Mouse (Mus musculus) ES-Bruce4 (cell line): ENCODE measurements around the gene Ppp1r13l. TPM values are rescaled to one million over a fixed set of nuclear protein-coding genes. Genes with fewer than 3 reads are reported as not detected.

Source experiments
- H3K27ac ChIP-seq: 2 replicates; pipeline ENCODE4 v1.5.1; 2012; ENCODE audit warnings: low read length, inconsistent platforms; ENCODE audit not compliant: insufficient read depth
- H3K27me3 ChIP-seq: 2 replicates; pipeline ENCODE4 v1.6.1; 2012; ENCODE audit warnings: mild to moderate bottlenecking, low read length, inconsistent platforms; ENCODE audit not compliant: control insufficient read depth, poor library complexity, insufficient read depth, severe bottlenecking
- H3K36me3 ChIP-seq: 2 replicates; pipeline ENCODE4 v1.6.1; 2012; ENCODE audit warnings: inconsistent platforms, mild to moderate bottlenecking, low read length, moderate library complexity; ENCODE audit not compliant: control insufficient read depth, poor library complexity, insufficient read depth, severe bottlenecking
- H3K4me1 ChIP-seq: one replicate; pipeline ENCODE4 v1.8.1; 2011; ENCODE audit warnings: low read length; ENCODE audit not compliant: control insufficient read depth, insufficient read depth
- H3K4me3 ChIP-seq: 2 replicates; pipeline ENCODE4 v1.5.1; 2011; ENCODE audit warnings: low read depth, mild to moderate bottlenecking, low read length
- H3K9ac ChIP-seq: 2 replicates; pipeline ENCODE4 v1.6.1; 2012; ENCODE audit warnings: low read depth, mild to moderate bottlenecking, inconsistent platforms; ENCODE audit not compliant: poor library complexity, severe bottlenecking
- H3K9me3 ChIP-seq: replicated peaks from 2 replicates; pipeline ENCODE4 v1.6.1; 2012; ENCODE audit warnings: mild to moderate bottlenecking, low read length, inconsistent platforms; ENCODE audit not compliant: control insufficient read depth, poor library complexity, insufficient read depth, severe bottlenecking
- CTCF ChIP-seq: IDR thresholded peaks from one replicate; pipeline ENCODE4 v1.8.1; 2011; ENCODE audit warnings: low read depth, low read length
- EP300 ChIP-seq: IDR thresholded peaks from 2 replicates; pipeline ENCODE4 v1.6.1; 2011; ENCODE audit warnings: low read depth, low read length; ENCODE audit not compliant: insufficient read depth
- POLR2A ChIP-seq: IDR thresholded peaks from one replicate; pipeline ENCODE4 v1.8.1; 2011; ENCODE audit warnings: low read length; ENCODE audit not compliant: insufficient read depth
- polyA plus RNA-seq: library from polyadenylated mRNA; stranded (reverse); fragments of >200 nt; gene quantifications from 2 replicates; pipeline ENCODE4 v1.2.4, GENCODE M21; 2011; ENCODE audit warnings: low read depth; ENCODE audit not compliant: missing spikeins, insufficient read depth, insufficient read length

Ppp1r13l gene
- polyA plus RNA-seq, 1 experiment: 21.9 TPM

DNA sequence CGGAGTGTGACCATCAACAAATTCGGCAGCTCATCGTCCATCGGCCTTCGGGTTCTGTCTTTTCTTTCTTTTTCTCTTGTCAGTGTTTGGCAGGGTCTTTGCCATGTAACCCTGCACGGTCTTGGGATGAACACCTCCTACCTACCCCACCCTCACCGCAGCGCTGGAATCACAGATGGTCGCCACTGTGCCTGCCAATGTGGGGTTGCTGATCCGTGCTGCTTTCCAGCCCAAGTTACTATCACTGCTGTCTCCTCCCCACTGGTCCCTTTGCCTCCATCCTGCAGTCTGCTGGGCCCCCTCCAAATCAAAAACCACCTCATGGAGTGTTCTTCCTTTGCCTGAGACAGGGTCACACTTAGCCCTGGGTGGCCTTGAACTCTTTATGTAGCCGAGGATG, 35.3 kb upstream of the Ppp1r13l start:
- no peaks in the 10 kb centered on the region for H3K36me3 ChIP-seq
- TF ChIP-seq POLR2A (no peak), CTCF (no peak), EP300 (no peak)
- no peak overlapping the region for H3K9ac ChIP-seq
- no peak overlapping the region for H3K27ac ChIP-seq
- H3K4me1 ChIP-seq: no peaks in the 10 kb centered on the region
- no peaks in the 10 kb centered on the region for H3K9me3 ChIP-seq
- H3K27me3 ChIP-seq: no peaks in the 10 kb centered on the region
- H3K4me3 ChIP-seq: no peak overlapping the region

DNA sequence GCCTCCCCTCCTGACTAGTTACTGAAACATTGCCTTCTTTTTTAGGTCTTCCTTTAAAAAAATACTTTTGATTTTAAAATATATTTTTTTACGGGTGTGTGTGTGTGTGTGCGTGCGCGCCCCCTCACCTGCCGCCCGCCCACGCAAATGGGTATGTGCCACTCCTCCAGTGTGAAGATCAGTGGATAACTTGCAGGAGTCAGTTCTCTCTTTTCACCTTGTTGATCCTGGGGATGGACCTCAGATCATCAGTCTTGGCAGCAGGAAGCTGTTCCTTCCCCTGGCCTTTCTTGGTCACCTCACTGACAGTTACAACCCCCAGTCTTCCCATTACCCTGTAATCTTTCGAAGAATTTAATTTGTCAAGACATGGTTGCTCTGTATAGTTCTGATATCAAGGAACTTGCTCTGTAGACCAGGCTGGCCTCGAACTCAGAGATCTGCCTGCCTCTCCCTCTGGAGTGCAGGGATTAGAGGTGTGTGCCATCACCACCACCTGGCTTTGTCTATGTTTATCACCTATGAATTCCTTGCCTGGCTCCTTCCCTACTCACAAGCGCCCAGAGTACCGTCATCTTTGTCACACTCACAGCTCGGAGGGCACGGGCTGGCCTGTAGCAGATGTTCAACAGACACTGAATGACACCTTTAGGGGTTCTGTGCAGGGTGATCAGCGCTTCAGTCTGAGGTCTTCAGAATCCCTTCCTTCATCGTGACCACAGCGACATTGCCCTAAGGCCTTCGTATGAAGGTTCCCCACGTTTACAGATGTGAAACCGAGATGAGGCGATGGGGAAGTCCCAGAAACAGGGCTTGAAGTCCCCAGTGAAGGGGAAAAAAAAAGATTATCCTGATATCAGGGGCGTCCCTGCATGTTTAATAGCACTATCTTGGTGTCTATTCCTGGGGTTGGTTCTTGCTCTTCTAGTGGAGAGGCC, 34.0 kb upstream of the Ppp1r13l start:
- no peaks in the 10 kb centered on the region for H3K9me3 ChIP-seq
- no peak overlapping the region for H3K27ac ChIP-seq
- H3K36me3 ChIP-seq: no peaks in the 10 kb centered on the region
- no peaks in the 10 kb centered on the region for H3K27me3 ChIP-seq
- TF ChIP-seq POLR2A (no peak), EP300 (no peak), CTCF (no peak)
- H3K4me3 ChIP-seq: no peak overlapping the region
- no peak overlapping the region for H3K9ac ChIP-seq
- no peaks in the 10 kb centered on the region for H3K4me1 ChIP-seq

DNA sequence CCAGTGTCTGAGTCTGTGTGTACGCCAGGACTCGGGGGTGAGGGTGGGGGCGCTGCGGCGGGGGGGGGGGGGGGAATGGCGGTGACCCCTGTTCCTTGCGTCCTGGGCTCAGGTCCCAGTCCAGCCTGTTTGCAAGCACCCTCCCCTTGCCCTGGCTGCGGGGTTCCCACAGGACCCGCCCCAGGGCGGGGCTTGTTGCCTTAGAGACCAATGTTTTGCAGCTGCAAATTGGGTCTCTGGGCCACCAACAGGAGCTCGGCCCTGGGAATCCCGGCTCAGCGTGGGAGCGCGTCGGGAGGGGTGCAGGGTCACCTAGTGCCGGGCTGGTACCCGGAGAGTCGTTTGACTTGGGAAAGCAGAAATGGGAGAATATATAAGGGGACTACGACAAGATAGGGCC, 33.2 kb upstream of the Ppp1r13l start:
- TF ChIP-seq CTCF (no peak), POLR2A (no peak), EP300 (no peak)
- H3K27ac ChIP-seq: no peak overlapping the region
- H3K4me1 ChIP-seq: no peaks in the 10 kb centered on the region
- no peaks in the 10 kb centered on the region for H3K9me3 ChIP-seq
- peak overlapping the region; percentile 34; the same call in 1 of the 2 replicates for H3K4me3 ChIP-seq
- no peaks in the 10 kb centered on the region for H3K27me3 ChIP-seq
- no peak overlapping the region for H3K9ac ChIP-seq
- no peaks in the 10 kb centered on the region for H3K36me3 ChIP-seq

GRCm38 (mm10) chr7:19327128-19327527, 32.4 kb upstream of the Ppp1r13l start:
- H3K27me3 ChIP-seq: no peaks in the 10 kb centered on the region
- H3K4me1 ChIP-seq: no peaks in the 10 kb centered on the region
- H3K9me3 ChIP-seq: no peaks in the 10 kb centered on the region
- no peaks in the 10 kb centered on the region for H3K36me3 ChIP-seq
- H3K27ac ChIP-seq: no peak overlapping the region
- peak overlapping the region; percentile 42 for H3K4me3 ChIP-seq
- peak overlapping the region; percentile 9; the same call in 1 of the 2 replicates for H3K9ac ChIP-seq
- no peak for TF ChIP-seq POLR2A
- no peak for TF ChIP-seq CTCF
- TF ChIP-seq EP300: no peak

- H3K36me3 ChIP-seq: no peaks in the 10 kb centered on the region
- peaks cover 5% of the 10 kb centered on the region for H3K27me3 ChIP-seq
- no peaks in the 10 kb centered on the region for H3K9me3 ChIP-seq
- H3K4me3 ChIP-seq: no peak overlapping the region
- no peak overlapping the region for H3K27ac ChIP-seq
- TF ChIP-seq CTCF (no peak), POLR2A (no peak), EP300 (no peak)
- no peaks in the 10 kb centered on the region for H3K4me1 ChIP-seq
- no peak overlapping the region for H3K9ac ChIP-seq
These were observed 31.8 kb upstream of the Ppp1r13l start for GRCm38 (mm10) chr7:19327782-19328181.

DNA sequence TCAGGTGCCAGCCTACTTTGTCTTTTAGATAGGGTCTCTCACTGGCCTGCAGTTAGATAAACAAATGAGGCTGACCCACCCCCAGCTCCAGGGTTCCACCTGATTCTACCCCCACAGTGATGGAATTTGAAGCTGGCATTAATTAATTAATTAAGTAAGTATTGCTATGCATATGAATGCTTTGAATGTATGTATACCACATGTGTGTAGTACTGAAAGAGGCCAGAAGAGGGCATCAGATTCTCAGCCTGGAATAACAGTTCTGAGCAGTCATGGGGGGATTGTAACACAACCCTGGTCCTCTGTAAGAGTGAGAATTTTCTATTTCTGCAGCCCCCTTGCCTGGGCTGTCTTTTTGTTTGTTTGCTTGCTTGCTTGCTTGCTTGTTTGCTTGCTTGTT, 31.1 kb upstream of the Ppp1r13l start:
- Histone ChIP-seq H3K27ac (no peak overlapping the region), H3K4me3 (no peak overlapping the region), H3K9ac (no peak overlapping the region), H3K4me1 (no peaks in the 10 kb centered on the region), H3K27me3 (peaks cover 5% of the 10 kb centered on the region), H3K9me3 (no peaks in the 10 kb centered on the region), H3K36me3 (no peaks in the 10 kb centered on the region)
- TF ChIP-seq CTCF (no peak), EP300 (no peak)
